Mouse (Mus musculus): ENCODE measurements around the gene Kcnh3. TPM values are rescaled to one million over a fixed set of nuclear protein-coding genes. Genes with fewer than 3 reads are reported as not detected.
A peak's percentile ranks its signal among the peaks of the same experiment; 100 is the strongest.
"Not testable (repeated sequence)": the region's sequence is repeated elsewhere in the genome, so short reads cannot be mapped to it uniquely, and the experiment has no call there.

The Kcnh3 gene
- polyA plus RNA-seq, 2 experiments: 0.13 TPM

- no peak for DNase-seq (ENCODE audit: low read depth in 3 of 3, low spot score in 3 of 3)
- Histone ChIP-seq H3K9ac (replicated peaks) (no peak overlapping the region), H3K4me2 (ENCODE audit: low read depth) (no peak overlapping the region), H3K27me3 (ENCODE audit: control insufficient read depth, insufficient read depth, low read length) (no peaks in the 10 kb centered on the region), H3K27ac (no peak overlapping the region), H3K36me3 (replicated peaks; ENCODE audit: control insufficient read depth, insufficient read depth, low read depth) (peaks cover 2% of the 10 kb centered on the region), H3K4me3 (ENCODE audit: insufficient read depth in 1 of 2, low read depth in 2 of 2, low read length in 2 of 2) (no peak overlapping the region), H3K4me1 (replicated peaks; ENCODE audit: control insufficient read depth in 2 of 2, insufficient read depth in 2 of 2, low read length in 1 of 2) (peaks cover 5 to 15% of the 10 kb centered on the region in 2 experiments; a peak in 3 of 4 replicates), H3K9me3 (ENCODE audit: control insufficient read depth, low read length) (no peaks in the 10 kb centered on the region)
- 77% methylated on average over 9 of the region's 9 CpGs for WGBS (ENCODE audit: insufficient replicate concordance)
- ATAC-seq (ENCODE audit: insufficient read depth): no peak
- TF ChIP-seq CTCF (IDR thresholded peaks at IDR 0.05; ENCODE audit: low read depth): no peak
- no peak for TF ChIP-seq EP300 (IDR thresholded peaks at IDR 0.05; ENCODE audit: low read depth)
Measured at GRCm38 (mm10) chr15:99248972-99249371, 24.3 kb downstream of the Kcnh3 start.

- 75% methylated on average over 11 of the region's 11 CpGs for WGBS (ENCODE audit: insufficient replicate concordance)
- Histone ChIP-seq H3K4me2 (ENCODE audit: low read depth) (no peak overlapping the region), H3K9ac (replicated peaks) (no peak overlapping the region)
Measured at GRCm38 (mm10) chr15:99249938-99250337, 25.3 kb downstream of the Kcnh3 start.

GRCm38 (mm10) chr15:99251111-99251510 is 26.4 kb downstream of the Kcnh3 start:
- not testable (repeated sequence) for H3K36me3 ChIP-seq (replicated peaks; ENCODE audit: control insufficient read depth, insufficient read depth, low read depth); H3K9me3 ChIP-seq (ENCODE audit: control insufficient read depth, low read length); DNase-seq (ENCODE audit: low read depth in 3 of 3, low spot score in 3 of 3); H3K27me3 ChIP-seq (ENCODE audit: control insufficient read depth, insufficient read depth, low read length); H3K27ac ChIP-seq
- WGBS (ENCODE audit: insufficient replicate concordance): under 1% methylated on average over 14 of the region's 15 CpGs
- Histone ChIP-seq H3K4me1 (replicated peaks; ENCODE audit: control insufficient read depth in 2 of 2, insufficient read depth in 2 of 2, low read length in 1 of 2) (peaks cover 5 to 15% of the 10 kb centered on the region in 2 experiments; a peak in 3 of 4 replicates), H3K4me2 (ENCODE audit: low read depth) (peak overlapping the region; percentile 84), H3K9ac (replicated peaks) (peak overlapping the region; percentile 63), H3K4me3 (ENCODE audit: insufficient read depth in 1 of 2, low read depth in 2 of 2, low read length in 2 of 2) (peak overlapping the region; percentile 68 to 78)
- ATAC-seq (ENCODE audit: insufficient read depth): peak; percentile 21

More at GRCm38 (mm10) chr15:99249938-99250337, 25.3 kb downstream of the Kcnh3 start:
- H3K27me3 ChIP-seq (ENCODE audit: control insufficient read depth, insufficient read depth, low read length): no peaks in the 10 kb centered on the region
- no peak overlapping the region for H3K27ac ChIP-seq
- TF ChIP-seq EP300 (IDR thresholded peaks at IDR 0.05; ENCODE audit: low read depth): no peak
- no peak for TF ChIP-seq CTCF (IDR thresholded peaks at IDR 0.05; ENCODE audit: low read depth)
- ATAC-seq (ENCODE audit: insufficient read depth) (no peak), DNase-seq (ENCODE audit: low read depth in 3 of 3, low spot score in 3 of 3) (no peak)
- H3K4me3 ChIP-seq (ENCODE audit: insufficient read depth in 1 of 2, low read depth in 2 of 2, low read length in 2 of 2): no peak overlapping the region
- no peaks in the 10 kb centered on the region for H3K9me3 ChIP-seq (ENCODE audit: control insufficient read depth, low read length)
- peaks cover 2% of the 10 kb centered on the region for H3K36me3 ChIP-seq (replicated peaks; ENCODE audit: control insufficient read depth, insufficient read depth, low read depth)
- H3K4me1 ChIP-seq (replicated peaks; ENCODE audit: control insufficient read depth in 2 of 2, insufficient read depth in 2 of 2, low read length in 1 of 2): peaks cover 5 to 15% of the 10 kb centered on the region in 2 experiments; a peak in 3 of 4 replicates

- Histone ChIP-seq H3K36me3 (replicated peaks; ENCODE audit: control insufficient read depth, insufficient read depth, low read depth) (peaks cover 2% of the 10 kb centered on the region), H3K4me3 (ENCODE audit: insufficient read depth in 1 of 2, low read depth in 2 of 2, low read length in 2 of 2) (peak within 1 kb of the TSS; percentile 78 to 89), H3K9me3 (ENCODE audit: control insufficient read depth, low read length) (no peaks in the 10 kb centered on the region), H3K27me3 (ENCODE audit: control insufficient read depth, insufficient read depth, low read length) (no peaks in the 10 kb centered on the region), H3K4me1 (replicated peaks; ENCODE audit: control insufficient read depth in 2 of 2, insufficient read depth in 2 of 2, low read length in 1 of 2) (peaks cover 5 to 15% of the 10 kb centered on the region in 2 experiments; a peak in 3 of 4 replicates), H3K27ac (peak within 1 kb of the TSS; percentile 96), H3K9ac (replicated peaks) (peak within 1 kb of the TSS; percentile 83), H3K4me2 (ENCODE audit: low read depth) (peak within 1 kb of the TSS; percentile 84)
- under 1% methylated on average over 52 of the region's 52 CpGs for WGBS (ENCODE audit: insufficient replicate concordance)
- ATAC-seq (ENCODE audit: insufficient read depth) (peak; percentile 88), DNase-seq (ENCODE audit: low read depth in 3 of 3, low spot score in 3 of 3) (peak; percentile 95 to 97 (median 96))
- TF ChIP-seq EP300 (IDR thresholded peaks at IDR 0.05; ENCODE audit: low read depth) (peak; percentile 24; the same call in 1 of the 2 replicates), CTCF (IDR thresholded peaks at IDR 0.05; ENCODE audit: low read depth) (no peak)
Measured at GRCm38 (mm10) chr15:99251626-99252380, 27.1 kb downstream of the Kcnh3 start, which contains the start of gene Mcrs1. TSS of gene Mcrs1 (minus strand) at chr15:99251961.

GRCm38 (mm10) chr15:99252381-99253174 is 27.9 kb downstream of the Kcnh3 start:
- ATAC-seq (ENCODE audit: insufficient read depth): peak; percentile 24; the same call in 1 of the 2 replicates
- TF ChIP-seq EP300 (IDR thresholded peaks at IDR 0.05; ENCODE audit: low read depth) (no peak), CTCF (IDR thresholded peaks at IDR 0.05; ENCODE audit: low read depth) (no peak)

GRCm38 (mm10) chr15:99253175-99253479 is 28.5 kb downstream of the Kcnh3 start:
- Histone ChIP-seq H3K4me1 (replicated peaks; ENCODE audit: control insufficient read depth in 2 of 2, insufficient read depth in 2 of 2, low read length in 1 of 2) (peaks cover 5 to 15% of the 10 kb centered on the region in 2 experiments; a peak in 3 of 4 replicates), H3K4me2 (ENCODE audit: low read depth) (peak overlapping the region; percentile 84)
- not testable (repeated sequence) for DNase-seq (ENCODE audit: low read depth in 3 of 3, low spot score in 3 of 3); H3K27ac ChIP-seq; H3K9me3 ChIP-seq (ENCODE audit: control insufficient read depth, low read length); H3K27me3 ChIP-seq (ENCODE audit: control insufficient read depth, insufficient read depth, low read length); H3K4me3 ChIP-seq (ENCODE audit: insufficient read depth in 1 of 2, low read depth in 2 of 2, low read length in 2 of 2); H3K36me3 ChIP-seq (replicated peaks; ENCODE audit: control insufficient read depth, insufficient read depth, low read depth); ATAC-seq (ENCODE audit: insufficient read depth); H3K9ac ChIP-seq (replicated peaks)
- WGBS (ENCODE audit: insufficient replicate concordance): 41% methylated on average over 2 of the region's 2 CpGs

More at GRCm38 (mm10) chr15:99252381-99253174, 27.9 kb downstream of the Kcnh3 start:
- peak overlapping the region; percentile 84 for H3K4me2 ChIP-seq (ENCODE audit: low read depth)
- peak overlapping the region; percentile 96 for H3K27ac ChIP-seq
- WGBS (ENCODE audit: insufficient replicate concordance): 2% methylated on average over 22 of the region's 22 CpGs
- H3K9ac ChIP-seq (replicated peaks): peak overlapping the region; percentile 83
- no peaks in the 10 kb centered on the region for H3K9me3 ChIP-seq (ENCODE audit: control insufficient read depth, low read length)
- no peaks in the 10 kb centered on the region for H3K27me3 ChIP-seq (ENCODE audit: control insufficient read depth, insufficient read depth, low read length)
- peaks cover 5 to 15% of the 10 kb centered on the region in 2 experiments; a peak in 3 of 4 replicates for H3K4me1 ChIP-seq (replicated peaks; ENCODE audit: control insufficient read depth in 2 of 2, insufficient read depth in 2 of 2, low read length in 1 of 2)
- H3K36me3 ChIP-seq (replicated peaks; ENCODE audit: control insufficient read depth, insufficient read depth, low read depth): peaks cover under 1% of the 10 kb centered on the region
- peak overlapping the region; percentile 78 to 89 for H3K4me3 ChIP-seq (ENCODE audit: insufficient read depth in 1 of 2, low read depth in 2 of 2, low read length in 2 of 2)
- DNase-seq (ENCODE audit: low read depth in 3 of 3, low spot score in 3 of 3): peak in 1 of 3 experiments; percentile 22

All from liver, embryonic 14.5 days (tissue).